Mouse (Mus musculus): ENCODE measurements around the gene Slc6a2. TPM values are rescaled to one million over a fixed set of nuclear protein-coding genes. Genes with fewer than 3 reads are reported as not detected.

The Slc6a2 gene
- under 0.01 TPM in 1 of 2 replicates, not detected in the other for polyA plus RNA-seq (2012; rRNA removed)

GRCm38 (mm10) chr8:92959779-92960178 is at the start of gene Slc6a2:
Slc6a2 (plus strand) TSS chr8:92960079.

GRCm38 (mm10) chr8:93048092-93048491 is 88.2 kb downstream of the Slc6a2 start, which contains the start of gene Ces1a:
Ces1a (minus strand) TSS chr8:93048192.

Other genes with a start within 250 kb of the Slc6a2 start
- gene Mmp2, start 132.8 kb upstream of the Slc6a2 start, polyA plus RNA-seq (2012; rRNA removed): 6.2 and 8.0 TPM in 2 replicates
- 4.2 and 4.7 TPM in 2 replicates for gene Lpcat2, start 104.7 kb upstream of the Slc6a2 start, polyA plus RNA-seq (2012; rRNA removed)
- gene Capns2, start 58.7 kb upstream of the Slc6a2 start, polyA plus RNA-seq (2012; rRNA removed): 0.10 and 0.14 TPM in 2 replicates
- not detected in 2 replicates for gene Ces1a, start 88.1 kb downstream of the Slc6a2 start, polyA plus RNA-seq (2012; rRNA removed)
- 0.17 and 0.31 TPM in 2 replicates for gene Ces1b, start 119.9 kb downstream of the Slc6a2 start, polyA plus RNA-seq (2012; rRNA removed)
- gene Ces1c, start 171.2 kb downstream of the Slc6a2 start, polyA plus RNA-seq (2012; rRNA removed): 108 and 128 TPM in 2 replicates
- 266 and 455 TPM in 2 replicates for gene Ces1d, start 237.8 kb downstream of the Slc6a2 start, polyA plus RNA-seq (2012; rRNA removed)